Comparison of ENCODE assay signal across 8 mouse cellular contexts in genomic region chr3:37640810-37641209, GRCm38 (mm10). TPM values are rescaled to one million over a fixed set of nuclear protein-coding genes. Genes with fewer than 3 reads are reported as not detected.
DNase-seq lines count a peak whose midpoint lies in the region; ATAC-seq lines count a peak whose summit lies in the region.

No protein-coding gene starts in this region.

- no peaks in the 10 kb centered on the region for H3K9me3 ChIP-seq in hindbrain, embryonic 16.5 days (ENCODE audit: control insufficient read depth, low read length)

- H3K4me1 ChIP-seq in hindbrain, embryonic 16.5 days (ENCODE audit: control insufficient read depth, insufficient read depth, low read depth, low read length), result peaks cover 9% of the 10 kb centered on the region

- peak overlapping the region; percentile 82 for H3K4me2 ChIP-seq in hindbrain, embryonic 16.5 days (ENCODE audit: low read length)

- WGBS in hindbrain, embryonic 16.5 days, result under 1% methylated on average over 40 of the region's 47 CpGs

- peak; percentile 74 for ATAC-seq in hindbrain, embryonic 16.5 days
- ATAC-seq in megakaryocyte, adult 5-6 weeks (ENCODE audit: poor library complexity, severe bottlenecking), result peak; percentile 75

- peak overlapping the region; percentile 83 for H3K9ac ChIP-seq in hindbrain, embryonic 16.5 days (ENCODE audit: low read depth, low read length)

- peaks cover 2% of the 10 kb centered on the region for H3K36me3 ChIP-seq in hindbrain, embryonic 16.5 days (ENCODE audit: control insufficient read depth, insufficient read depth, low read length)

- peak overlapping the region; percentile 86 for H3K4me3 ChIP-seq in hindbrain, embryonic 16.5 days (ENCODE audit: low read length)

- DNase-seq in R1 (ENCODE audit: low read depth, low spot score), result peak; percentile 62
- peak; percentile 81 to 83 for DNase-seq in cerebellum, postnatal 10 days
- peak; percentile 59 to 70 for DNase-seq in gastrocnemius, adult 8-10 months (ENCODE audit: low spot score in 2 of 2)
- DNase-seq in left cerebral cortex, adult 8-10 months (ENCODE audit: low spot score in 2 of 2), result peak; percentile 31 to 61
- peak; percentile 69 to 77 for DNase-seq in right cerebral cortex, postnatal 10 days (ENCODE audit: low spot score in 2 of 2)
- peak; percentile 73 to 79 for DNase-seq in urinary bladder, postnatal 36 days (ENCODE audit: low spot score in 2 of 2)

- peak overlapping the region; percentile 83 for H3K27ac ChIP-seq in hindbrain, embryonic 16.5 days (ENCODE audit: low read depth, low read length)

- H3K27me3 ChIP-seq in hindbrain, embryonic 16.5 days (replicated peaks; ENCODE audit: control insufficient read depth, insufficient read depth, low read length), result no peaks in the 10 kb centered on the region

RNA-seq across cellular contexts. Expression of gene Spry1, which starts 1.1 kb away (rescaled TPM):
- 10 to 100 TPM; 10.9 to 18.4 (median 12.4) TPM for total RNA-seq in gastrocnemius, adult 8-10 months (2022)
- 6.4 and 6.9 TPM in 2 replicates for polyA plus RNA-seq in hindbrain, embryonic 16.5 days (2015; fragmentation: Nextera tagmentation; extraction: Ambion mirVana)
- 10 to 100 TPM in 1 of 4 experiments, 1 to 10 TPM in 3; 7.8 to 10.6 (median 8.8) TPM for total RNA-seq in left cerebral cortex, adult 8-10 months (2022)
- 0.50 and 1.2 TPM in 2 replicates for total RNA-seq in megakaryocyte, adult 5-6 weeks (2015)
- total RNA-seq in megakaryocyte, adult 5-6 weeks (2017), result 0.16 TPM in 1 of 2 replicates, not detected in the other

Comparison
In these comparisons a context has a peak if more than half of its experiments do, and no peak if none do; other contexts are left out.
1. Peak in every context shown above with its lines: DNase-seq, ATAC-seq, H3K4me3 ChIP-seq and H3K27ac ChIP-seq.
2. RNA of gene Spry1, which starts 1.1 kb away (total RNA-seq): 10.9 to 18.4 TPM in gastrocnemius, adult 8-10 months and 7.8 to 10.6 TPM in left cerebral cortex, adult 8-10 months; 0.16 to 1.2 TPM in megakaryocyte, adult 5-6 weeks; every median in the first group is over 4 times any median in the second.